Mouse (Mus musculus) kidney, adult 2 months (tissue): Measurements from ENCODE around the gene B4galnt1. TPM values are rescaled to one million over a fixed set of nuclear protein-coding genes. Genes with fewer than 3 reads are reported as not detected.
"Not testable (repeated sequence)": the region's sequence is repeated elsewhere in the genome, so short reads cannot be mapped to it uniquely, and the experiment has no call there.

Source experiments
- DNase-seq: peaks from one replicate; pipeline ENCODE4 v3.0.0; 2021
- H3K27ac ChIP-seq: fragments of 200-500 bp; 2 replicates; pipeline ENCODE4 v1.5.1; 2012; ENCODE audit warnings: low read depth, low read length, control low read depth, inconsistent platforms; ENCODE audit not compliant: insufficient read depth
- H3K27me3 ChIP-seq: fragments of 200-500 bp; replicated peaks from 2 replicates; pipeline ENCODE4 v1.6.1; 2012; ENCODE audit warnings: mild to moderate bottlenecking, moderate library complexity, low read length, inconsistent platforms; ENCODE audit not compliant: control insufficient read depth, insufficient read depth
- H3K36me3 ChIP-seq: fragments of 200-500 bp; 2 replicates; pipeline ENCODE4 v1.6.1; 2012; ENCODE audit warnings: mild to moderate bottlenecking, moderate library complexity, low read length, inconsistent platforms; ENCODE audit not compliant: control insufficient read depth, insufficient read depth
- H3K4me1 ChIP-seq: fragments of 200-500 bp; 2 replicates; pipeline ENCODE4 v1.6.1; 2011; ENCODE audit warnings: low read length; ENCODE audit not compliant: control insufficient read depth, insufficient read depth
- H3K4me3 ChIP-seq: fragments of 200-500 bp; 2 replicates; pipeline ENCODE4 v1.5.1; 2011; ENCODE audit warnings: mild to moderate bottlenecking, low read depth, low read length, control low read depth; ENCODE audit not compliant: insufficient read depth
- CTCF ChIP-seq: fragments of 200-500 bp; conservative IDR thresholded peaks from 2 replicates; pipeline ENCODE4 v1.5.1; 2011; ENCODE audit warnings: low read depth, mild to moderate bottlenecking, control low read depth, low read length, moderate library complexity, mixed read lengths; ENCODE audit not compliant: insufficient read depth, insufficient read length
- POLR2A ChIP-seq: fragments of 200-500 bp; IDR thresholded peaks from one replicate; pipeline ENCODE4 v1.6.1; 2011; ENCODE audit warnings: low read depth, low read length, control low read depth
- whole genome bisulfite sequencing: fragments of 180-500 bp; shearing (Covaris S2); methylation state at CpG from one replicate; pipeline ENCODE4 v1.1.7; 2018; 5-methylcytosine and 5-hydroxymethylcytosine counted together
- polyA plus RNA-seq: library from polyadenylated mRNA; depleted of rRNA; stranded (reverse); fragments of >200 nt; gene quantifications from 2 replicates; pipeline ENCODE4 v1.2.3, GENCODE M21; 2012

Gene B4galnt1
- polyA plus RNA-seq, 1 experiment: 27.5 TPM

GRCm38 (mm10) chr10:127189116-127189650 lies 24.2 kb downstream of the B4galnt1 start:
- H3K4me3 ChIP-seq: peak overlapping the region; percentile 56
- H3K27me3 ChIP-seq: no peaks in the 10 kb centered on the region
- TF ChIP-seq CTCF: no peak
- no peak for TF ChIP-seq POLR2A
- DNase-seq: no peak
- 2% methylated on average over 26 of the region's 26 CpGs for WGBS
- H3K36me3 ChIP-seq: no peaks in the 10 kb centered on the region
- peaks cover under 1% of the 10 kb centered on the region for H3K4me1 ChIP-seq
- H3K27ac ChIP-seq: peak overlapping the region; percentile 85

- WGBS: 25% methylated on average over 35 of the region's 35 CpGs
- no peak for DNase-seq
- peak within 1 kb of the TSS; percentile 85 for H3K27ac ChIP-seq
Observed at GRCm38 (mm10) chr10:127189651-127190381, 24.8 kb downstream of the B4galnt1 start, which contains the start of gene Arhgef25. Gene Arhgef25, minus strand, starts transcription at chr10:127190083.

GRCm38 (mm10) chr10:127190398-127191190 lies 25.6 kb downstream of the B4galnt1 start:
- 75% methylated on average over 14 of the region's 14 CpGs for WGBS
- Histone ChIP-seq H3K4me3 (no peak overlapping the region), H3K27ac (no peak overlapping the region), H3K4me1 (peaks cover 9% of the 10 kb centered on the region), H3K27me3 (no peaks in the 10 kb centered on the region), H3K36me3 (no peaks in the 10 kb centered on the region)
- DNase-seq: no peak
- TF ChIP-seq POLR2A (no peak), CTCF (no peak)

More at GRCm38 (mm10) chr10:127189651-127190381, 24.8 kb downstream of the B4galnt1 start, which contains the start of gene Arhgef25:
- peaks cover 6% of the 10 kb centered on the region for H3K4me1 ChIP-seq
- H3K27me3 ChIP-seq: no peaks in the 10 kb centered on the region
- H3K4me3 ChIP-seq: peak within 1 kb of the TSS; percentile 56
- H3K36me3 ChIP-seq: no peaks in the 10 kb centered on the region
- no peak for TF ChIP-seq POLR2A
- TF ChIP-seq CTCF: no peak

GRCm38 (mm10) chr10:127191191-127192056 lies 26.4 kb downstream of the B4galnt1 start:
- Histone ChIP-seq H3K27me3 (no peaks in the 10 kb centered on the region), H3K27ac (no peak overlapping the region), H3K36me3 (no peaks in the 10 kb centered on the region), H3K4me3 (no peak overlapping the region), H3K4me1 (peaks cover 11% of the 10 kb centered on the region)
- DNase-seq: no peak
- TF ChIP-seq CTCF: no peak
- no peak for TF ChIP-seq POLR2A
- WGBS: 86% methylated on average over 19 of the region's 19 CpGs

- H3K27me3 ChIP-seq, H3K4me3 ChIP-seq, H3K27ac ChIP-seq, H3K36me3 ChIP-seq, DNase-seq: not testable (repeated sequence)
- peaks cover 14% of the 10 kb centered on the region for H3K4me1 ChIP-seq
- WGBS: 81% methylated on average over 1 of the region's 1 CpGs
Observed at GRCm38 (mm10) chr10:127192057-127192328, 27.0 kb downstream of the B4galnt1 start.

- no peak for DNase-seq
- 87% methylated on average over 9 of the region's 9 CpGs for WGBS
- no peak for TF ChIP-seq POLR2A
- TF ChIP-seq CTCF: no peak
- Histone ChIP-seq H3K27ac (no peak overlapping the region), H3K4me3 (no peak overlapping the region), H3K4me1 (peaks cover 14% of the 10 kb centered on the region), H3K36me3 (no peaks in the 10 kb centered on the region), H3K27me3 (no peaks in the 10 kb centered on the region)
Observed at GRCm38 (mm10) chr10:127193011-127193410, 28.0 kb downstream of the B4galnt1 start.
